Mouse (Mus musculus): ENCODE data around the gene Parvb. TPM values are rescaled to one million over a fixed set of nuclear protein-coding genes. Genes with fewer than 3 reads are reported as not detected.

The Parvb gene
- polyA plus RNA-seq, 1 experiment from 2014 or later, result 10.2 TPM

DNA sequence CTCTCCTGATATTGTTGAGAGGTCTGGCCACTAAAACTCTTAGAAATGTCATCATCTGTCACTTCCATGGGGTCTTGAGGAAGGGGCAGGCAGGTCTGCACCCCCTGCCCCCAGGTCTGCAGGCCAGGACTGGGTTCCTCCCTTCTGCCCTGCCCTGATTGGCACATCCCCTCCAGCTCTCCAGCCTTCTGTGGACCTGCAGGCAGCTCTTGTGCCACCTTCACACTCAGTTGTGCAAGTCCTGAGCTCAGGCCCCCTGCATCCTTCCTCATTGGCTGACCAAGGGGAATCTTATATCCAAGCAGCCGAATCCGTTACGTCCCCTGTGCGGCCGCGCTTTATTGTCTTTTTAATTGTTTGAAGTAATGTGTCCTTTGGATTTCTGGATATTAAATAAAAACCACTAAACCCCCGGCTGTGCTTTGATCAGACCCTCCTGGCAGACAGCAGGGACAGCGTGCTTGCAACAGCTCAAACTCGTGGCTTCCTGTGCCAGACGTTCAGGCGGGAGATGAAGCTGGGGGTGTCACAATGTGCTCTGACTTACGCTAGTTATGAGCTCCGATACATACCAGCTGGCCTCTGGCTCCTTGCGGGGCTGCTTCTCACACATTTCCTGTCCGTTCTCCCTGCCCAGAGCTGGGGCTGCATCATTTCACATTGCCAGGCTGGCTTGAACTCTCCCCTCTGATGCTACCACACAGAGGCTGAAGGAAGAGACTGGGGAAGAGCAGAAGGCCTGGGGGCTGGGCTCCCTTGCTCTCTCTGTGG is 83.6 kb downstream of the Parvb start:
- Histone ChIP-seq H3K27me3 (ENCODE audit: control insufficient read depth, insufficient read depth, low read length) (no peaks in the 10 kb centered on the region), H3K4me2 (no peak overlapping the region), H3K9me3 (ENCODE audit: control insufficient read depth, low read length) (no peaks in the 10 kb centered on the region), H3K9ac (ENCODE audit: low read length) (no peak overlapping the region), H3K36me3 (ENCODE audit: control insufficient read depth, insufficient read depth, low read length) (no peaks in the 10 kb centered on the region), H3K4me1 (ENCODE audit: control insufficient read depth, insufficient read depth, low read length) (peaks cover 26% of the 10 kb centered on the region), H3K27ac (ENCODE audit: low read depth, low read length) (no peak overlapping the region), H3K4me3 (ENCODE audit: low read depth, low read length) (no peak overlapping the region)
- 65% methylated on average over 15 of the region's 15 CpGs for WGBS
- no peak for DNase-seq (ENCODE audit: low spot score, missing footprints)
- no peak for ATAC-seq (ENCODE audit: low FRiP score)

DNA sequence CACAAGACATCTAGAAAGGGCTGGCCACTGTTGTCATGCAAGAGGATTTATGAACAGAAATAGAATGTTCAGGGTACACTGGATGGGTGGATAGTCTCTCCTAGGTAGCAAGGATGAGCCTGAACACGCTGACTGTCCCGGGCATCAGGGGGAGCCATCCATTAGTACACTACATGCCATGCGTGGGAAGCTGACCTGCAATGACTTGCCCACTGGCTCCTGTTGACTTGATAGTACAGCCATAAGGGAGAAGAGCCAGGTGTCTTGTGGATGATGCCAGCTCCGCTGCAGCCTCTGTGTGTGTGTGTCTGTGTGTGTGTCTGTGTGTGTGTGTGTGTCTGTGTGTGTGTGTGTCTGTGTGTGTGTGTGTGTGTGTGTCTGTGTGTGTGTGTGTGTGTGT is 87.5 kb downstream of the Parvb start:
- no peaks in the 10 kb centered on the region for H3K36me3 ChIP-seq (ENCODE audit: control insufficient read depth, insufficient read depth, low read length)
- no peak overlapping the region for H3K9ac ChIP-seq (ENCODE audit: low read length)
- H3K27me3 ChIP-seq (ENCODE audit: control insufficient read depth, insufficient read depth, low read length), result no peaks in the 10 kb centered on the region
- DNase-seq (ENCODE audit: low spot score, missing footprints) (no peak), ATAC-seq (ENCODE audit: low FRiP score) (no peak)
- H3K27ac ChIP-seq (ENCODE audit: low read depth, low read length), result no peak overlapping the region
- H3K4me3 ChIP-seq (ENCODE audit: low read depth, low read length), result no peak overlapping the region
- no peaks in the 10 kb centered on the region for H3K9me3 ChIP-seq (ENCODE audit: control insufficient read depth, low read length)
- H3K4me2 ChIP-seq, result no peak overlapping the region
- peaks cover 13% of the 10 kb centered on the region for H3K4me1 ChIP-seq (ENCODE audit: control insufficient read depth, insufficient read depth, low read length)
- WGBS, result 92% methylated on average over 4 of the region's 4 CpGs

DNA sequence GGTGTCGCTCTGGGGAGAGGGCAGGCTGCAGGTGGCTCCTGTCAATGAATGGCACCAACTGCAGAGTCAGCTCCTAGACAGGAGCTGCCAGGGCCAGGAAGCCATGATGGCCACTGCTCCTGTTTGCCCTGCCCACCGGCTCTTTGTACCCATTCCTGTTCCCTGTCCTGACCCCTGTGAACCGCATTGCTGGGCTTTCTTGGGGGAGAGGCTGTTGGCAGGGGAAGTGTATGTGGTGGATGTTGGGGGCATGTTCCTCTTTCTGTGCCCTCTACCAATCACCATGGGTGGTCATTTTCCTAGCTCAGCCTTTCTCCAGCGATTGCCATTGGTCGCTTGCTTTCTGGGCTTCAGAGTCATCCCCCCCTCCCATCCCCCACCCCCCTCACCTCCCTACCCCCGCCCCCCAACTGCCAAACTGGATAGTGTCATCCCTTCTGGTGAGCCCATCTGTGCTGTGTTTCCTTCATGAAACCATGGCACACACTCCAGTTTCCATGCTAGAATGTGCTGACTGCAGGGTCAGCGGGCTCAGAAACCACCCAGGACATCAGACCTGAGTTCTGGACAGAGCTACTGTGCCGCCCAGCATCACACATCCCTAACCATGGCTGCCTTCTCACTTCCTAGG is 89.8 kb downstream of the Parvb start:
- Histone ChIP-seq H3K4me1 (ENCODE audit: control insufficient read depth, insufficient read depth, low read length) (peaks cover 5% of the 10 kb centered on the region; the same call in 1 of the 2 replicates), H3K4me2 (no peak overlapping the region), H3K36me3 (ENCODE audit: control insufficient read depth, insufficient read depth, low read length) (no peaks in the 10 kb centered on the region), H3K27ac (ENCODE audit: low read depth, low read length) (no peak overlapping the region), H3K9ac (ENCODE audit: low read length) (no peak overlapping the region), H3K27me3 (ENCODE audit: control insufficient read depth, insufficient read depth, low read length) (no peaks in the 10 kb centered on the region), H3K4me3 (ENCODE audit: low read depth, low read length) (no peak overlapping the region), H3K9me3 (ENCODE audit: control insufficient read depth, low read length) (no peaks in the 10 kb centered on the region)
- ATAC-seq (ENCODE audit: low FRiP score) (no peak), DNase-seq (ENCODE audit: low spot score, missing footprints) (peak; percentile 59)
- WGBS, result 82% methylated on average over 8 of the region's 8 CpGs

DNA sequence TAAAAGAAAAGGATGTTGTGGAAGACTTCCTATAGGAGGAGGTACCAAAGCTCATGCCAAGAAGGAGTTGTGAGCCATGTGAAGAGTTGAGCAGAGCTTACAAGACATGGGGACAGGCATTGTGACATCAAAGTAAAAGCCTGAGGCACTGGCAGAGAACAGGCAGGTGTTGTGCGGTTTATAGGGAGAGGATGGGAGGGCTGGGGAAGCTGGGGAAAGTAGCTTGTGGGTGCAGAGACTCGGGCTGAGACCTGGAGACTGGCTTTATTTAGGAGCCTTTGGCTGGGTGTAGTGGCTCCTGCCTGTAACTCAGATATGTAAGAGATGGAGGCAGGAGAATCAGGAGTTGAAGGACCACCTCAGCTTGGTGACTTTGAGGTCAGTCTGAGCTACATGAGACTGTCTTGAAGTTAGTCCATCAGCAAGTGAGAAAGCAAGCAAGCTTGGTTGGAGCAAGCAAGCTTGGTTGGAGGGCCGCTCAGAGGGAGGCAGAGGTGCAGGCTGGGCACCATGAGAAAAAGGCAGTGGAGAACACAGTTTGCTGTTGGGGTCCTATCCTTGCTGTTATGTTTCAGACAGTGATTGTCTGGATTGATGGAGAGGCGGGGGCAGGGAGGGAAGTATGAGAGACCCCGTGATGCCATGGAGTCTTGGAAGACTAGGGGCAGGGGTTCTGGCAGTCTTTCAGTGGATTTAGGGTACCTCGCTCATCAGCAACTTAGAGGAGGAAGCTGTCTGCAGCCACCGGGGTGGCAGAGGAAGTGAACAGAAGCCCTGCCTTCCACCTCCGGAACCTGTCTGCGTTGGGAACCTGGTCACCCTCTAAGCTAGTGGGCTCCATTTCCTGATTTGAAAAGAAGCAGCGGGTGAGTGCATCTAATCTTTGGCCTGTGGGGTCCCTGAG is 92.4 kb downstream of the Parvb start, which contains the start of gene Parvg:
Gene Parvg, plus strand, starts transcription at position 61 of the 904 bp plus-strand sequence.
- H3K9ac ChIP-seq (ENCODE audit: low read length), result no peak within 1 kb of the TSS
- H3K4me2 ChIP-seq, result no peak within 1 kb of the TSS
- peaks cover 5% of the 10 kb centered on the region; the same call in 1 of the 2 replicates for H3K4me1 ChIP-seq (ENCODE audit: control insufficient read depth, insufficient read depth, low read length)
- no peak within 1 kb of the TSS for H3K4me3 ChIP-seq (ENCODE audit: low read depth, low read length)
- WGBS, result 86% methylated on average over 10 of the region's 10 CpGs
- H3K36me3 ChIP-seq (ENCODE audit: control insufficient read depth, insufficient read depth, low read length), result no peaks in the 10 kb centered on the region
- ATAC-seq (ENCODE audit: low FRiP score) (no peak), DNase-seq (ENCODE audit: low spot score, missing footprints) (no peak)
- H3K27me3 ChIP-seq (ENCODE audit: control insufficient read depth, insufficient read depth, low read length), result no peaks in the 10 kb centered on the region
- no peak within 1 kb of the TSS for H3K27ac ChIP-seq (ENCODE audit: low read depth, low read length)
- H3K9me3 ChIP-seq (ENCODE audit: control insufficient read depth, low read length), result no peaks in the 10 kb centered on the region

DNA sequence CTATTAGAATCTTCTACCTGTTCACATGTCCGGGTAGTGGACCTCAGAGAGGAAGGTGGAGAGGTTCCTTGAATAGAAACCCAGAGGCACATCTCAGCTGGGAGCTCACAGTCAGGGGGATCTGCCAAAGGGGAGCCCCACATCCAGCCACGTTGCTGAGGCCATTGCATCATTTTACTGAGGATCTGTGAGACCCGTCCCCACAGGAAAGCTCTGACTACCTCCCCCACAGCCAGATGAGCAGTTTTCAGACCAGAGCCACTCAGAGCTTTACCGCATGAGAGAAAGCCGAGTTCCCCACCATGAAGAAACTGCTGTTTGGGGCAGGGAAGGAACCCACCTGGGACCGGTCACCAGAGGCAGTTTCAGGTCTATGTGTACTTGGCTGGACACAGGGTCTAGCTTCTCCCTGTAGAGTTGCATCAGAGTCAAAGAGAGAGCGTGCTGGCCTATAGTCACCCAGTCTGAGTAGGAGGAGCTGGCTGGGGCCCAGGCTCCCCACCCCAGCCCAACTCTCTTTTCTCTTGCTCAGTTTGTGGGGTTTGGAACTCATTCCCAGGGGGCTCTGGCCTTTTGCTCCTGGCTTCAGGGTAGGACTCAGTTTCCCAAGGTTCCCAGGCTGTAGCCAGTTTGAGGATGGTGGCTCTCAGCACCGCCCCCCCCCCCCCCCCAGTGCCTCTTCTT is 93.2 kb downstream of the Parvb start:
- no peaks in the 10 kb centered on the region for H3K36me3 ChIP-seq (ENCODE audit: control insufficient read depth, insufficient read depth, low read length)
- WGBS, result 73% methylated on average over 8 of the region's 8 CpGs
- no peak for DNase-seq (ENCODE audit: low spot score, missing footprints)
- H3K9me3 ChIP-seq (ENCODE audit: control insufficient read depth, low read length), result no peaks in the 10 kb centered on the region
- H3K9ac ChIP-seq (ENCODE audit: low read length), result no peak overlapping the region
- H3K27me3 ChIP-seq (ENCODE audit: control insufficient read depth, insufficient read depth, low read length), result no peaks in the 10 kb centered on the region
- H3K27ac ChIP-seq (ENCODE audit: low read depth, low read length), result no peak overlapping the region
- ATAC-seq (ENCODE audit: low FRiP score), result no peak
- H3K4me3 ChIP-seq (ENCODE audit: low read depth, low read length), result no peak overlapping the region
- peaks cover 5% of the 10 kb centered on the region; the same call in 1 of the 2 replicates for H3K4me1 ChIP-seq (ENCODE audit: control insufficient read depth, insufficient read depth, low read length)
- H3K4me2 ChIP-seq, result no peak overlapping the region

DNA sequence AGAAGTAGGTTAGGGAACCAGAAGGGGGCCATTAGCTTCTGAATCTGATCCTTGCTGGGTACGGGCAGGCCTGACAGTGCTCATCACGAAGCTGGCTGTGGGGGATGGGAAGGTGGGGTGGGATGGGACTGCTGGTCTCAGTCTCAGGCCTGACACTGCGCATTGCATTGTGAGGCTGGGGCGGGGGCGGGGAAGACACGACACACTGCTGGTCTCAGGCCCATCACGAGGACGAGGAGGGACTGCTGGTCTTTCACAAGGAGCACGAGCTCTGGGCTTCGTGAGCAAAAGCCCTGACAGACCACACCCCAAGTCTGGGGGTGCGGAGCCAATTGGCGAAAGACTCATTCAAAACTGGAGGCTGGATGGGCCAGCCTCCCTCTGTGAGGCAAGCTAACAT is 93.9 kb downstream of the Parvb start:
- H3K4me3 ChIP-seq (ENCODE audit: low read depth, low read length), result no peak overlapping the region
- no peaks in the 10 kb centered on the region for H3K27me3 ChIP-seq (ENCODE audit: control insufficient read depth, insufficient read depth, low read length)
- H3K27ac ChIP-seq (ENCODE audit: low read depth, low read length), result no peak overlapping the region
- H3K36me3 ChIP-seq (ENCODE audit: control insufficient read depth, insufficient read depth, low read length), result no peaks in the 10 kb centered on the region
- 46% methylated on average over 12 of the region's 12 CpGs for WGBS
- no peak overlapping the region for H3K4me2 ChIP-seq
- ATAC-seq (ENCODE audit: low FRiP score), result no peak; the same call in 1 of the 2 replicates
- H3K9ac ChIP-seq (ENCODE audit: low read length), result no peak overlapping the region
- no peak for DNase-seq (ENCODE audit: low spot score, missing footprints)
- no peaks in the 10 kb centered on the region for H3K9me3 ChIP-seq (ENCODE audit: control insufficient read depth, low read length)
- peaks cover 5% of the 10 kb centered on the region; the same call in 1 of the 2 replicates for H3K4me1 ChIP-seq (ENCODE audit: control insufficient read depth, insufficient read depth, low read length)

DNA sequence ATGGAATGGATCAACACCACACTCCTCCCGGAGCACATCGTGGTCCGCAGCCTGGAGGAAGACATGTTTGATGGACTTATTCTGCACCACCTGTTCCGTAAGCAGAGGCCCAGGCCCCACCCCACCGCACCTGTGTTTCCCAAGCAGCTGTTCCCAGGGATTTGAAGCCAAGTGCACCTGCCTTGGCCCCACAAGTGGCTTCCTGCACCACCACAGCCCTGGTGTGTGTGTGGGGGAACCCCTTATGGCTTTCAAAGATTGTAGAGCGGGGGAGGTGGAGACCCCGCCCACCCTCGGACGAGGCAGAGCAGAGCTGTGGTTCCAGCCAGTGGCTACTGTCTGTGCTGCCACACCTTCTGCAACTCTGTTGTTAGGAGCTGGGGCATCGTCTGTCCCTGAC is 97.0 kb downstream of the Parvb start:
- Histone ChIP-seq H3K27me3 (ENCODE audit: control insufficient read depth, insufficient read depth, low read length) (no peaks in the 10 kb centered on the region), H3K36me3 (ENCODE audit: control insufficient read depth, insufficient read depth, low read length) (no peaks in the 10 kb centered on the region), H3K4me1 (ENCODE audit: control insufficient read depth, insufficient read depth, low read length) (no peaks in the 10 kb centered on the region; the same call in 1 of the 2 replicates), H3K27ac (ENCODE audit: low read depth, low read length) (no peak overlapping the region), H3K4me3 (ENCODE audit: low read depth, low read length) (no peak overlapping the region), H3K9me3 (ENCODE audit: control insufficient read depth, low read length) (no peaks in the 10 kb centered on the region), H3K4me2 (no peak overlapping the region), H3K9ac (ENCODE audit: low read length) (no peak overlapping the region)
- ATAC-seq (ENCODE audit: low FRiP score) (no peak), DNase-seq (ENCODE audit: low spot score, missing footprints) (peak; percentile 14)
- 77% methylated on average over 10 of the region's 10 CpGs for WGBS

DNA sequence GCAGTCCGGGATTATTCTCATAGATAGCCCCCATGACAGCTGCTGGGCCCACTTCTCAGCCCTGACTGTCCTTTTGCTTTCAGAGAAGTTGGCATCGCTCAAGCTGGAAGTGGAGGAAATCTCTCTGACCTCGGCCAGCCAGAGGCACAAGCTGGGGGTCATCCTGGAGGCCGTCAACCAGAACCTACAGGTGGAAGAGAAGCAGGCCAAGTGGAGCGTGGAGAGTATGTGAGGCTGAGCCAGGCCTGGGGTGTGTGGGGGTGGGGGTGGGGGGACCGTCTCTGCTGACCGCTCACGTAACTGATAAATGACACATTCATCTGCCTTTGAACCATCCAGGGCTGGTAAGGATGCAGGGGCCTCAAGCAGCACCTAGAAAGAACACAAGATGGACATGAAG is 98.1 kb downstream of the Parvb start:
- Histone ChIP-seq H3K9ac (ENCODE audit: low read length) (no peak overlapping the region), H3K4me3 (ENCODE audit: low read depth, low read length) (no peak overlapping the region), H3K4me1 (ENCODE audit: control insufficient read depth, insufficient read depth, low read length) (no peaks in the 10 kb centered on the region; the same call in 1 of the 2 replicates), H3K9me3 (ENCODE audit: control insufficient read depth, low read length) (no peaks in the 10 kb centered on the region), H3K36me3 (ENCODE audit: control insufficient read depth, insufficient read depth, low read length) (no peaks in the 10 kb centered on the region), H3K27ac (ENCODE audit: low read depth, low read length) (no peak overlapping the region), H3K4me2 (no peak overlapping the region), H3K27me3 (ENCODE audit: control insufficient read depth, insufficient read depth, low read length) (no peaks in the 10 kb centered on the region)
- DNase-seq (ENCODE audit: low spot score, missing footprints) (no peak), ATAC-seq (ENCODE audit: low FRiP score) (no peak)
- WGBS, result 89% methylated on average over 8 of the region's 8 CpGs

Measured in midbrain, embryonic 11.5 days (tissue).